Mouse (Mus musculus): ENCODE data around the gene Ippk. TPM values are rescaled to one million over a fixed set of nuclear protein-coding genes. Genes with fewer than 3 reads are reported as not detected.

Gene Ippk
- polyA plus RNA-seq, 1 experiment from 2014 or later: 14.8 TPM

DNA sequence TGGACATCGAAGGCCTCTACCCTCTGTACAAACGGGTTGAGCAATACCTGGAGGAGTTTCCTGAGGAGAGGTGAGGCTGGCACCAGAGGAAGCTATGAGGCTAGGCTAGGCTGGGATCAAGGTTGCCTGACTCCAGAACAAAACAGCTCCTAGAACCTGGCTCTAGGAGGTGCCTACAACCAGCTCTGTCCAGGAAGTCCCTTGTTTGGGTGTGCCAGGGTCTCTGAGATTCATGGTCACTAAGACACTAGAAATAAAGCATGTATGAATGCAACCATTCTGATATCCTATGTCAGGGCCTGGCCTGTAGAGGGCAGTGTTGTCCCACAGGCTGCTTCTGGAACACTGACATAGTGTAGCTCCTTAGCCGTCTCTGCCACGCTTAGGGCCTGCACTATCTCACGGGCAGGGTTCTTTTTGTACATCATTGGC lies 28.3 kb downstream of the Ippk start:
- Histone ChIP-seq H3K4me3 (ENCODE audit: low read depth, low read length) (no peak overlapping the region), H3K27me3 (ENCODE audit: control insufficient read depth, insufficient read depth, low read length) (no peaks in the 10 kb centered on the region), H3K4me2 (ENCODE audit: low read depth, low read length) (no peak overlapping the region), H3K36me3 (ENCODE audit: control insufficient read depth, insufficient read depth, low read length) (peaks cover 18% of the 10 kb centered on the region), H3K27ac (ENCODE audit: low read depth, low read length) (no peak overlapping the region), H3K4me1 (ENCODE audit: control insufficient read depth, insufficient read depth, low read length) (no peaks in the 10 kb centered on the region), H3K9me3 (ENCODE audit: control insufficient read depth, low read length) (no peaks in the 10 kb centered on the region), H3K9ac (replicated peaks; ENCODE audit: low read depth, low read length) (no peak overlapping the region)
- peak; percentile 90 for ATAC-seq (ENCODE audit: low read depth)
- 41% methylated on average over 5 of the region's 5 CpGs for WGBS

DNA sequence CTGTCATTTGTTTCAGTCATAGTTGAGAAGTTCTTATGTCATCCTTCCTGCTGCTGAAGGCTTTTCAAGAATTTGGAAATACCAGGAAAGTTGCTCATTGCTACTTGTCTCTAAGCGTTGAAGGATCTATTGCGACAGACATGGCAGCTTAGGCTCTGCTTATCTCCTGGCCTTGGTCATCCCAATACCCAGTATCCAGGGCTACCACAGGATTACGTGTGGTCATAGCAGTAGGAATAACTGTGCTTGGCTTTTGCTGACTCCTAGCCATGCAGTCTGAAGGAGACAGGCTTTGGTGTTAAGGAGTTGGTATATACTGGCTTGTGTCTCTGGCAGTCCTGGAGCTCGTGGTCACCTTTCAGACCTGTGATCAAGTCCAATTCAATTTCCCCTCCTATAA lies 39.2 kb downstream of the Ippk start:
- ATAC-seq (ENCODE audit: low read depth): no peak
- Histone ChIP-seq H3K36me3 (ENCODE audit: control insufficient read depth, insufficient read depth, low read length) (peaks cover 11% of the 10 kb centered on the region), H3K4me3 (ENCODE audit: low read depth, low read length) (no peak overlapping the region), H3K9me3 (ENCODE audit: control insufficient read depth, low read length) (no peaks in the 10 kb centered on the region), H3K27me3 (ENCODE audit: control insufficient read depth, insufficient read depth, low read length) (no peaks in the 10 kb centered on the region), H3K9ac (replicated peaks; ENCODE audit: low read depth, low read length) (no peak overlapping the region), H3K4me1 (ENCODE audit: control insufficient read depth, insufficient read depth, low read length) (no peaks in the 10 kb centered on the region), H3K4me2 (ENCODE audit: low read depth, low read length) (no peak overlapping the region), H3K27ac (ENCODE audit: low read depth, low read length) (0 out of 2 replicates have a peak overlapping the region, but pooled peaks have one; percentile 44)
- WGBS: 94% methylated on average over 4 of the region's 4 CpGs

DNA sequence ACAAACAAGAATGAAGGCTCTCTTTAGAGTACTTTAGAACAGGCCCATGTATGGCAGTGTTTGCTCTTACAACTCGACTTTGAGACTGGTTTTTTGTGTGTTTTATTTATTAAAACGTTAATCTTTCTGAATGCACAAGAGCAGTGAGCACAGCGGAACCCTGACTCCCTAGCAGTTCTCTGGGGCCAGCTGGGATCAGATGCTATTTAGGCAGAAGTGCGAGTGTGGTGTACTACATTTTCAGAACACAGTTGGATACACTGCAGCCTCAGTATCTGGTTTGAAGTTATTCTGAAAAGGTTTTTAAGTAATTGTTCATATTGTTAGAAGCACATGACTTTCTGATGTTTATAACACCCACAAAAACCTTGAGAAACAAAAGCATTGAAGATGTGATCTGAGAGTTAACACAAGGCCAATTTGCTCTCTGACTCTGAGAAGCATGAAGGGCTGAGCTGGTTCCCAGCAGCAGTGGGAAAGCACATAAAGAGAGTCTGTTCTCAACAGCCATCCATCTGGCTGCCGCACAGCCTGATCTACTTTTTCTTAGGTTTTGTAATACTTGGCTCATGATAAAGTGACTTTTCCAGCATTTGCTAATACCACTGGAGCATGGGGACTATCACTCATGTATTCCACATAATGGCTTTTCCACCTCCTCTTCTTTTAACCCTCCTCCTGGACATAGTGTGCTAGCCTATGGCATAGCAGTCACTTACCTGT lies 39.8 kb downstream of the Ippk start:
- WGBS: 71% methylated on average over 5 of the region's 5 CpGs
- no peaks in the 10 kb centered on the region for H3K9me3 ChIP-seq (ENCODE audit: control insufficient read depth, low read length)
- H3K36me3 ChIP-seq (ENCODE audit: control insufficient read depth, insufficient read depth, low read length): peaks cover 11% of the 10 kb centered on the region
- no peaks in the 10 kb centered on the region for H3K27me3 ChIP-seq (ENCODE audit: control insufficient read depth, insufficient read depth, low read length)
- no peaks in the 10 kb centered on the region for H3K4me1 ChIP-seq (ENCODE audit: control insufficient read depth, insufficient read depth, low read length)
- no peak overlapping the region for H3K4me3 ChIP-seq (ENCODE audit: low read depth, low read length)
- H3K9ac ChIP-seq (replicated peaks; ENCODE audit: low read depth, low read length): no peak overlapping the region
- H3K27ac ChIP-seq (ENCODE audit: low read depth, low read length): 0 out of 2 replicates have a peak overlapping the region, but pooled peaks have one; percentile 44
- no peak overlapping the region for H3K4me2 ChIP-seq (ENCODE audit: low read depth, low read length)
- ATAC-seq (ENCODE audit: low read depth): no peak

DNA sequence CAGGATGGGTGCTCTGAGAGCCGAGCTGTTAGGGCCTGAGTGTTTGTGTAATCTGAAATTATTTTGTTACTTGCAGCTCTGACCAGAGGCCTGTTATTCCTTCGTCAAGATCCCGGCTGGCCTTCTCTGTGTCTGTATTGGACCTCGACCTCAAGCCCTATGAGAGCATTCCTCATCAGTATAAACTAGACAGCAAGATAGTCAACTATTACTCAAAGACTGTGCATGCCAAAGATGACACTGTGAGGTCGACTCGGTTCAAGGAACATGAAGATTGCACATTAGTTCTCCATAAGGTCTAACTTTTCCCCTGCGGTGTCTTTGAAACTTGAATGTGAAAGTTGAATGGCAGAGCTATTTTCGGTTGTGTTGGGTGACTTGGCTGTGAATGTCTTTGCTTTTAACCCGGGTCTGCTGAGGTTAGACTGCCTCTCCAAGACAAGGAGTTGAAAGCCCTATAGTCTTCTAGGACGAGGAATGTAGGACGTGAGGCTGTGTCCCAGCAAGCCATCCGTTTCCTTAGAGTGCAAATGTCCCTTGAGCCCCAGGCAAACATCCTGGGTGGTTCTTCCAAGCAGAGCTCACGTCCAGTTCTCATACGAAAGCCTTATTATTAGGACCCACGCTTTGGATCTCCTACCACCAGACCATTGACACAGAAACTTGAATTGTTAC lies 40.5 kb downstream of the Ippk start:
- H3K4me2 ChIP-seq (ENCODE audit: low read depth, low read length): no peak overlapping the region
- H3K27ac ChIP-seq (ENCODE audit: low read depth, low read length): no peak overlapping the region
- ATAC-seq (ENCODE audit: low read depth): no peak
- no peaks in the 10 kb centered on the region for H3K9me3 ChIP-seq (ENCODE audit: control insufficient read depth, low read length)
- H3K36me3 ChIP-seq (ENCODE audit: control insufficient read depth, insufficient read depth, low read length): peaks cover 11% of the 10 kb centered on the region
- H3K4me1 ChIP-seq (ENCODE audit: control insufficient read depth, insufficient read depth, low read length): no peaks in the 10 kb centered on the region
- no peak overlapping the region for H3K9ac ChIP-seq (replicated peaks; ENCODE audit: low read depth, low read length)
- WGBS: 82% methylated on average over 15 of the region's 15 CpGs
- H3K4me3 ChIP-seq (ENCODE audit: low read depth, low read length): no peak overlapping the region
- no peaks in the 10 kb centered on the region for H3K27me3 ChIP-seq (ENCODE audit: control insufficient read depth, insufficient read depth, low read length)

DNA sequence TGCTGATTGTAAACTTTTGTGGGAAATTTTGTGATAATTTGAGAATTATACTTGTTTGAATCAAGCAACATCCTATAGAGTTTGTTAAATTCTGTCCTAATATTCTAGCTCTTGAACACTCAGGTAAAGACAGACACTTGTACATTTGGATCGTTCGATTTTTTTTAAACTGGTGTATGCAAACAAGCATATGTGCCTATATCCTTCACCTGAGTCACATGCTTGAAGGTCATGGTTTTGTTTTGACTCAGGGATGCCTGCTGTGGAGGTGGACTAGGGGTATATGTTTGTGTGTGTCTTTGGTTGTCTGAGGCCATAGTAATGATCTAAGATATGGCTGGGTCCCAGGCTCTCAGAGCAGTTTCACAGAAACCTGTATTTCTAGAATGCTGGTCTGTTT lies 41.9 kb downstream of the Ippk start:
- Histone ChIP-seq H3K9ac (replicated peaks; ENCODE audit: low read depth, low read length) (no peak overlapping the region), H3K27ac (ENCODE audit: low read depth, low read length) (no peak overlapping the region), H3K4me3 (ENCODE audit: low read depth, low read length) (no peak overlapping the region), H3K4me2 (ENCODE audit: low read depth, low read length) (no peak overlapping the region), H3K27me3 (ENCODE audit: control insufficient read depth, insufficient read depth, low read length) (no peaks in the 10 kb centered on the region), H3K9me3 (ENCODE audit: control insufficient read depth, low read length) (no peaks in the 10 kb centered on the region), H3K4me1 (ENCODE audit: control insufficient read depth, insufficient read depth, low read length) (no peaks in the 10 kb centered on the region), H3K36me3 (ENCODE audit: control insufficient read depth, insufficient read depth, low read length) (peaks cover 11% of the 10 kb centered on the region)
- ATAC-seq (ENCODE audit: low read depth): no peak
- 97% methylated on average over 2 of the region's 2 CpGs for WGBS

DNA sequence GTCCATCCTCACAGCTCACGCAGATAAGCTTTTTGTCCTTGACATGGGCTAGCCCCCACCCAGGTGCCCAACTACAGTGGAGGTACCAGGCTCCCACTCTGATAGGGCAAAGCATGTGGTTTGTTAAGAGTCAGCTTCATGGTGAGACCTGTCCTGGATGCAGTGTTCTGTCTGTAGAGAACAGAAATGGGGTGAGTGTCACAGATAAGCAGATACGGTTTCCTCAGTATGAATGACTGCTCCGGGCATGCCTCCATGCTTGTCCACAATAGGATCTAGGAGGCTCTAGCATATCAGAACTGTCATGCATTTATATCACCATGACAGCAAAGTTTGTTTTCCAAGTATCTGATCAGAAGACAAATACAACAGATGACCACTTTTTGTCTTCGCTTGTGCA lies 44.8 kb downstream of the Ippk start:
- H3K4me2 ChIP-seq (ENCODE audit: low read depth, low read length): no peak overlapping the region
- WGBS: 97% methylated on average over 4 of the region's 4 CpGs
- no peaks in the 10 kb centered on the region for H3K27me3 ChIP-seq (ENCODE audit: control insufficient read depth, insufficient read depth, low read length)

DNA sequence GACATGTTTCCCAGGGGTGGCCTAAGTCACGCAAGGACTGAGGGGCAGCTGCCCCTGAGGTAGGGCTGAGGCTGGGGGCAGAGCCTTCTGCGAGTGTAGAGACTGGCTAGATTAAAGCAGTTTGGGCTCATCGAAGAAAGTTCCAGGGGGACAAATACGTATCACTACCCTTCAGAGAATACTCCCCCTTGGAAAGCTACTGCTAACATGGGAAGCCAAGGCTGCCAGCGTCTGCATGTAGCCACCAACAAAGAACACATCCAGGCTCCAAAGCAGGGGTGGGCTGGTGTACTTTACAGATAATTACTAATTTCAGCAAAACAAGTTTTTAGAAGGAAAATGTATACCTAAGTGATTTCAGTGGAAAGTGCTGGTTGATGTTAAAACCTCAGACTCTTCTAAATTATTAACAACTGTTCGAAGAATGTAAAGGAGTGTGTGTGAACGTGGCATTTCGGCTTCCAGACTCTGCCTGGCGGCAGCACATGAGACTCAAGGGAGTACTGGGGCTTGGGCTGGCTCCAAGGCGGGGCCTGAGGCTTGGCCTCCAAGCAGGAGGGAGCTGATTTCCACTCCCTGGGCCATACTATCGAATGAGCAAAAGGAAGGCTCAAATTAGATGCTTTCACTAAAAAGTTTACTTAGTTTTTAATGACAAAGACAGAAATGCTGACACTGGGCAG lies 45.5 kb downstream of the Ippk start:
- Histone ChIP-seq H3K27me3 (ENCODE audit: control insufficient read depth, insufficient read depth, low read length) (no peaks in the 10 kb centered on the region), H3K4me2 (ENCODE audit: low read depth, low read length) (no peak overlapping the region), H3K36me3 (ENCODE audit: control insufficient read depth, insufficient read depth, low read length) (peaks cover 8% of the 10 kb centered on the region), H3K9me3 (ENCODE audit: control insufficient read depth, low read length) (no peaks in the 10 kb centered on the region), H3K9ac (replicated peaks; ENCODE audit: low read depth, low read length) (no peak overlapping the region), H3K4me1 (ENCODE audit: control insufficient read depth, insufficient read depth, low read length) (no peaks in the 10 kb centered on the region), H3K4me3 (ENCODE audit: low read depth, low read length) (no peak overlapping the region), H3K27ac (ENCODE audit: low read depth, low read length) (no peak overlapping the region)
- ATAC-seq (ENCODE audit: low read depth): peak; percentile 44; the same call in 1 of the 2 replicates
- 69% methylated on average over 11 of the region's 11 CpGs for WGBS

More for the DNA sequence above, 44.8 kb downstream of the Ippk start:
- Histone ChIP-seq H3K27ac (ENCODE audit: low read depth, low read length) (no peak overlapping the region), H3K9me3 (ENCODE audit: control insufficient read depth, low read length) (no peaks in the 10 kb centered on the region), H3K4me1 (ENCODE audit: control insufficient read depth, insufficient read depth, low read length) (no peaks in the 10 kb centered on the region), H3K9ac (replicated peaks; ENCODE audit: low read depth, low read length) (no peak overlapping the region), H3K4me3 (ENCODE audit: low read depth, low read length) (no peak overlapping the region), H3K36me3 (ENCODE audit: control insufficient read depth, insufficient read depth, low read length) (peaks cover 11% of the 10 kb centered on the region)
- ATAC-seq (ENCODE audit: low read depth): no peak

DNA sequence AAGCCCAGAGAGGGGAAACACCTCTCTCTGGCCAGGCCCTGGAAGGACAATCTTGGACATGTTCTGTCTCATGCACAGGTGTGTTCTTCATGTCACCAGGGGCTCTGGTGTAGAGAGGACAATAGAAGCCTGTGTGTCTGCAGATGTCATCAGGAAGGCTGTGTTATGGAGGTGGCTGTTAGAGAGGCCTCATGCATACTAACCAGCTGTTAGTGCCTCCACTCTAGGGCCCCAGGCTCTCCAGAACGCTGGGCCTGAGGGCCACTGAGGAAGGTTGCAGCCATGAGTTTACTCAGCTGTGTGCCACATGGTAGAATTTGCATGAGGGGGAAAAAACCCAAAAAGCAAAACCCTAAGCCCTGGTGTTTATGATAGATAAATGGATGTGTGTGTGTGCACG lies 46.5 kb downstream of the Ippk start:
- Histone ChIP-seq H3K9me3 (ENCODE audit: control insufficient read depth, low read length) (no peaks in the 10 kb centered on the region), H3K9ac (replicated peaks; ENCODE audit: low read depth, low read length) (no peak overlapping the region), H3K4me1 (ENCODE audit: control insufficient read depth, insufficient read depth, low read length) (no peaks in the 10 kb centered on the region), H3K27ac (ENCODE audit: low read depth, low read length) (no peak overlapping the region), H3K36me3 (ENCODE audit: control insufficient read depth, insufficient read depth, low read length) (peaks cover 2% of the 10 kb centered on the region; the same call in 1 of the 2 replicates), H3K4me3 (ENCODE audit: low read depth, low read length) (no peak overlapping the region), H3K4me2 (ENCODE audit: low read depth, low read length) (no peak overlapping the region), H3K27me3 (ENCODE audit: control insufficient read depth, insufficient read depth, low read length) (no peaks in the 10 kb centered on the region)
- WGBS: 70% methylated on average over 2 of the region's 2 CpGs
- ATAC-seq (ENCODE audit: low read depth): no peak

DNA sequence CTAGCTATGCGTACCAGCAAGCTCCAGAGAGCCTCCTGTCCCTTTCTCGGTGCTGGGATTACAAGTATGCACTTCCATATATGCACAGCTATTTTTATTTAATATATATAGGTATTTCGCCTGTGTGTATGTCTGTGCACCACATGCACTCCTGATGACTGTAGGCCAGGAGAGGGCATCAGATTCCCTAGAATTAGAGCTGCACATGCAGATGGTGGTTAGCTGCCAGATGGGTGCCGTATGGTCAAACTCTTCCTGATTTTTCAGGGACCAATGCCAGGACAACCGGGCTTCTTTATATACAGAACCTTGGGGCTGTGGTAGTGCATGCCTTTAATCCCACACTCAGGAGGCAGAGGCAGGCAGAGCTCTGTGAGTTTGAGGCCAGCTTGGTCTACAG lies 48.0 kb downstream of the Ippk start:
- H3K9ac ChIP-seq (replicated peaks; ENCODE audit: low read depth, low read length): no peak overlapping the region
- no peak overlapping the region for H3K4me3 ChIP-seq (ENCODE audit: low read depth, low read length)
- 92% methylated on average over 5 of the region's 5 CpGs for WGBS
- no peaks in the 10 kb centered on the region for H3K9me3 ChIP-seq (ENCODE audit: control insufficient read depth, low read length)
- no peak overlapping the region for H3K27ac ChIP-seq (ENCODE audit: low read depth, low read length)
- H3K4me1 ChIP-seq (ENCODE audit: control insufficient read depth, insufficient read depth, low read length): no peaks in the 10 kb centered on the region
- no peak overlapping the region for H3K4me2 ChIP-seq (ENCODE audit: low read depth, low read length)
- H3K27me3 ChIP-seq (ENCODE audit: control insufficient read depth, insufficient read depth, low read length): no peaks in the 10 kb centered on the region
- ATAC-seq (ENCODE audit: low read depth): no peak
- peaks cover 2% of the 10 kb centered on the region; the same call in 1 of the 2 replicates for H3K36me3 ChIP-seq (ENCODE audit: control insufficient read depth, insufficient read depth, low read length)
